Mouse (Mus musculus) cerebellum, postnatal 14 days (tissue): Measurements from ENCODE around the gene Arfgef2.

ENCODE experiments used
- DNase-seq, 2 experiments: peaks; one replicate each; pipeline ENCODE4 v3.0.0; 2021; ENCODE audit warnings: mixed read lengths in 2 of 2

The Arfgef2 gene

GRCm38 (mm10) chr2:166862505-166862904 is 57.1 kb downstream of the Arfgef2 start:
- no peak for DNase-seq

- no peak for DNase-seq
Measured at GRCm38 (mm10) chr2:166865476-166865875, 60.1 kb downstream of the Arfgef2 start.

DNA sequence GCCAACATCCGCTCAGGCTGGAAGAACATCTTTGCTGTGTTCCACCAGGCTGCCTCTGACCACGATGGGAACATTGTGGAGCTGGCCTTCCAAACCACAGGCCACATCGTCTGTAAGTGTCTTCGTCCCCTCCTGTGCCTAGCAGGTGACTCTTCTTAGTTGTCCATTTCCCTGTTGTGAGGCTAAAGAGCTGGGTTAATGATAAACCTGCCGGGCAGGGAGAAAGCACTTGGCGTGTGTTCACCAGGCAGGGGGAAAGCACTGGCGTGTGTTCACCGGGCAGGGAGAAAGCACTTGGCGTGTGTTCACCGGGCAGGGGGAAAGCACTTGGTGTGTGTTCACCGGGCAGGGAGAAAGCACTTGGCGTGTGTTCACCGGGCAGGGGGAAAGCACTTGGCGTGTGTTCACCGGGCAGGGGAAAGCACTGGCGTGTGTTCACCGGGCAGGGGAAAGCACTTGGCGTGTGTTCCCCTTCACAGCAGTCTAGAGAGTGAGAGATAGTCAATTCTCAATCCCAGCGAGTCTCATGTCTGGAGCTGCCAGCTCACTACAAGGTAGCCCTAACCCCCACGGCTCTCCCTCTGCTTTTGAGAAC is 65.0 kb downstream of the Arfgef2 start:
- peak; percentile 51 to 73 for DNase-seq

DNA sequence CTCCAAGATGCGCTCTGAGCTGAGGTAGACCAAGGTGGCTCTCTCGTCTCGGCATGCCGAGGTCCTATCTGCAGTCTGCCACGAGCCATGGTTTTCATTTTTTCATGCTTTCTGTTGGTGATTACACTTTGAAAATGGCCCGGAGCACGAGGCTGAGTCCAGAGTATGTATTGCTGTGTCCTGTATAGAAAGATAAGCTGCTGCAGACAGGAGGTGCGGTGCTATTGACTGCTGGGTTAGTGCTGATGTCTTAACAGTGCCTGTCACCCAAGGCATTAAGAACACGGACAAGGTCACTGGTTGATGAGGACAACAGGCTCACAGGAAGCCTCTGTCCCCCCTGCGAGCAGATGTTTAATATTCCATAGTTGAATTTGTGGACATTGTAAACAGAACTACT is 65.5 kb downstream of the Arfgef2 start:
- no peak for DNase-seq

DNA sequence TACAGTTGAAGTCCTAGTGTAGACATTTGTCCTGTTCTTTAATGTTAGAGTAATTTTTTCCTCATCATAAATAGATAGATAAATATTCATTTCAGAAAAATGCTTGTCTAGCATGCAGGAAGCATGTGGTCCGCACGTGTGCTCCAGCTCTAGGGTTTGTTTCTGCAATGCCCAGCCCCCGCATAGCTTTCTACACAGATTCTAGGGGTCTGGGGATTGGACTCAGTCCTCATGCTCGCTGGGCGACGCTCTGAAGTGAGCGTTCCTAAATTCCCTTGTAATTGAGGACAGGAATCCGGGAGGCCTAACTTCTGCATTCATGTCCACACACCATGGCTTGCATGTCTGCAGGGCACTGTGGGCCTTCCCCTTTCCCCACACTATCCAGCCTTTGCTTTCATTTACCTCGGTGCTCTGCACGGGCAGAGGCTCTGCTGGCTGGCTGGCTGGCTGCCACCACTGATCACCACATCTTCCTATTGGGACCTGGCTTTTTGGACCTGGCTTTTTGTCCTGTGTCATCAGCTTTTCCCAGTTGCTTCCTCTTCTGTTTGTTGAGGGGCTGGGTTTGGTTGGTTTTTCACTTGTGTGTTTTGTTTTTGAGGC is 69.4 kb downstream of the Arfgef2 start:
- peak; percentile 29 to 54 for DNase-seq

GRCm38 (mm10) chr2:166875561-166875960 is 70.2 kb downstream of the Arfgef2 start:
- peak; percentile 57 to 62 for DNase-seq

DNA sequence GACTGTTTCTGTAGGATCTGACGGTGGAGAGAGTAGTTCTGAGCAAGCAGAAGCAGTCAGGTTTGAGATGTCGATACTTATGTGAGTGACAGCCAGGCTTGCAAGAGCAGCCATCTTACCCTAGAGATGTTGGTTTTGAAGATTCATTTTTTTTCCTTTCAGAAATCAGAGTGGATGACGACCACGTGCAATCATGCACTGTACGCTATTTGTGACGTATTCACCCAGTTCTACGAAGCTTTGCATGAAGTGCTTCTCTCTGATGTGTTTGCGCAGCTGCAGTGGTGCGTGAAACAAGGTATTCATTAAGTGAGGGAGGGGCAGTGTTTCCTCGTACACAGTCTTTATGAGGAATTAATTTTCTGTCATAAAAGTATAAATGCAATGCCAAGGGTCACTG is 70.9 kb downstream of the Arfgef2 start:
- no peak for DNase-seq

DNA sequence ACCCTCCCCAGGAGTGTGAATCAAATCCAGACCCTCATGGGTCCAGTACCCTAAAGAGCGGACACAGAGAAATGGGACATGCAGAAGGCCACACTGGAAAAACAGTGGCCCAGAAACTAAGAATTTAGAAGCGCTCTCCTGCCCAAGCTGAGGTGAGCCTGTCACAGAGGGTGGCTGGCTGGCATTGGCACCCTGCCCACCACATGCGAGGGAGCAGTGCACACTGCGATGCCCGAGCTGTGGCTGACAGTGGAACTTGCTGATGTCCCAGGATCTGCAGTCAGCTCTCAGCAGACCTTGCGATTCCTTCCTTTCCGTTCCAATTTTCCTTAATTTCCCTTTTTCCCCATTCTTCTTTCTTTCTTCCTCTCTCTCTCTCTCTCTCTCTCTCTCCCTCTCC is 79.7 kb downstream of the Arfgef2 start:
- DNase-seq, result peak; percentile 61 to 72

GRCm38 (mm10) chr2:166885619-166886018 is 80.2 kb downstream of the Arfgef2 start:
- DNase-seq, result no peak

DNA sequence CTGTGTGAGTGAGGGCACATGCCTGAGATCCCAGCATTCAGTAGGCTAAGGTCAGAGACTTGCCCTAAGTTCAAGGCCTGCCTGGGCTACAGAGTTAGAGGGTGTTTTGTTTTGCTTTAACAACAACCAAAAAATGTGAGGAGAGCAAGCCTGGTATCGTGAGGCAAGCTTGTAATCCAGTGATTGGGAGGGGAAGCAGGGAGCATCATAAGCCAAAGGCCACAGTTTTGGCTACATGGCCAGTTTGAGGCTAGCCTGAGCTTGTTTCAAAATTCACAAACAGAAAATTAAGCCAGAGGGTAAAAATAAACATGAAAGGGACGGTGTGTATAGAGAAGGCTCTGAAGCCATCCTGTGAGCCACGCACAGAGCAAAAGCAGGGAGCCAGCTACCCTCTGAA is 80.8 kb downstream of the Arfgef2 start:
- DNase-seq, result no peak

- DNase-seq, result no peak
Measured at GRCm38 (mm10) chr2:166887816-166888215, 82.4 kb downstream of the Arfgef2 start.

GRCm38 (mm10) chr2:166891366-166891880 is 86.0 kb downstream of the Arfgef2 start:
- DNase-seq, result no peak

DNA sequence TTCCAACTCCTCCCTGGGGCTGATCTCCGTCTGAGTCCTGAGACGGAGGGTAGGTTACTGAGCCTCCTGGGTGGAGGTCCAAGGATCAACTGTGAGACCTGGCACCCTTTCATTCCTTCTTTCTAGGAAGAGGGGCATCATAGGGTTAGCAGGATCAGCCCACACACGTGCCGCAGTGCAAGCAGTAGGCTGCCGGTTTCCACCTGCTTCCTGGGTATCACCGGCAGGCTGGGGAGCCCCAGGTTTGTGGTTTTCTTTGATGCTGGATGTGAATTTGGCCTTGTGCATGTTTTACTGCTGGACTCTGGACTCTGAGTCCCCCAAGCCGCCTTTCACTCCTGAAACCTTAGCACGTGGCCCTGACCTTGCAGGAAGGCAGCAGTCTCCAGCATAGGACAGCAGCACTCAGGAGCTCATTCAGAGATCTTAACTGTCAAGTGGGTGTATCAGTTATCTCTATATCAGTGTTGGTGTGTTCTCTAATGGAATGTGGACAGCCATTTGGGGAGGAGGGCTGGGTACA is 86.8 kb downstream of the Arfgef2 start:
- DNase-seq, result no peak

GRCm38 (mm10) chr2:166893036-166893435 is 87.6 kb downstream of the Arfgef2 start:
- no peak for DNase-seq

DNA sequence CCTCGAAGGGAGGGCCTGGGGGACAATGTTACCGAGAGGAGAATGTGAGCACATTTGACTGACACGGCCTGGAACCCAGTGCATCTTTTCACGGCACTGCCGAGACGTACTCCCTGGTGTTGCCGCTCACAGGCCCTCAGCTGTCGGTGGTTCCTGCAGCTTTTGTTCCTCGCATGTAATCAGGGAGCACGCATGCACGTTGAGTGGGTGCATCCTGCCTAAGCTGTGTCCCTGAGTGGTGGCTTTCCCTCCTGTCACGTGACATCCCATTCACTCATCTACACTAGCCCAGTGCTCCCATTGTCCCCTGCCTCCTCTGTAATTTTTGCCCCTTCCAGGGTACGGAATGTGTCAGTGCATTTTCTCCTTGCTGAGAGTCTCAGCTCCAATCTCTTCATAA is 91.0 kb downstream of the Arfgef2 start:
- DNase-seq, result no peak

DNA sequence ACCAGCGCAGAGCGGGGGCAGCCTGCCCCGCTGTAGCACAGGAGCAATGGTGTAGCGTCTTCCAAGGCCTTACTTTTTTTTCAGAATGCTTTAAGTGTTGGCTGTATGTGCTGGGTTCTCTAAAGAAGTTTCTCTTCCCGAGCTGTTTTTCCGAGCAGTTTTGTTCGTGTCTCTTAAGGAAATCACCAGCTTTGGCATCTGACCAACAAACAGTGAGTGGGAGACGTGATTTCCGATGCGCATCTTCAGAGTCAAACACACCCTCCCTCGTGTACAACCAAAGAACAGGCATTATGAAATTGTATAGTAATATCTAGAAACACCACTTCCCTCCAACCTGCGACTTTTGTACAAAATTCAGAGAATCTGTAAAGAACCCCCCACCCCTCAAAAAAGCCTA is 91.6 kb downstream of the Arfgef2 start:
- no peak for DNase-seq

- no peak for DNase-seq
Measured at GRCm38 (mm10) chr2:166899161-166899560, 93.8 kb downstream of the Arfgef2 start.

GRCm38 (mm10) chr2:166899746-166900145 is 94.4 kb downstream of the Arfgef2 start:
- no peak for DNase-seq

- no peak for DNase-seq
Measured at GRCm38 (mm10) chr2:166900792-166901505, 95.6 kb downstream of the Arfgef2 start.

DNA sequence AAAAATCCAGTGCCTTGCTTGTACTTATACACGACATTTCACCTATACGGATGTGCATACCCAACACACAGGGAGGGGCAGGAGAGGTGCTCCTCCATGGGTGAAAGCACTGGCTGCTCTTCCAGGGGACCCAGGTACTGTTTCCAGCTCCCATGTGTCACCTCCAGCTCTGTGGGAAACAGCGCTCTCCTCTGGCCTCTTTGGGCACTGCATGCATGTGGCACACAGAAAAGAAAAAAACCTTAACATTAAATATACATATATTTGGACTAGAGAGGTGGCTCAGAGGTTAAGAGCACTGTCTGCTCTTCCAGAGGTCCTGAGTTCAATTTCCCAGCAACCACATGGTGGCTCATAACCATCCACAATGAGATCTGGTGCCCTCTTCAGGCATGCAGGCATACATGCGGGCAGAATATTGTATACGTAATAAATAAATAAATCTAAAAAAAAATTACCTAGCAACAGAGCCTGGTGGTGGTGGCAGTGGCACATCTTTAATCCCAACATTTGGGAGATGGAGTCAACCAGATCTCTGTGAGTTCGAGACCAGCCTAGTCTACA is 98.4 kb downstream of the Arfgef2 start:
- peak in 1 of 2 experiments; percentile 34 for DNase-seq

DNA sequence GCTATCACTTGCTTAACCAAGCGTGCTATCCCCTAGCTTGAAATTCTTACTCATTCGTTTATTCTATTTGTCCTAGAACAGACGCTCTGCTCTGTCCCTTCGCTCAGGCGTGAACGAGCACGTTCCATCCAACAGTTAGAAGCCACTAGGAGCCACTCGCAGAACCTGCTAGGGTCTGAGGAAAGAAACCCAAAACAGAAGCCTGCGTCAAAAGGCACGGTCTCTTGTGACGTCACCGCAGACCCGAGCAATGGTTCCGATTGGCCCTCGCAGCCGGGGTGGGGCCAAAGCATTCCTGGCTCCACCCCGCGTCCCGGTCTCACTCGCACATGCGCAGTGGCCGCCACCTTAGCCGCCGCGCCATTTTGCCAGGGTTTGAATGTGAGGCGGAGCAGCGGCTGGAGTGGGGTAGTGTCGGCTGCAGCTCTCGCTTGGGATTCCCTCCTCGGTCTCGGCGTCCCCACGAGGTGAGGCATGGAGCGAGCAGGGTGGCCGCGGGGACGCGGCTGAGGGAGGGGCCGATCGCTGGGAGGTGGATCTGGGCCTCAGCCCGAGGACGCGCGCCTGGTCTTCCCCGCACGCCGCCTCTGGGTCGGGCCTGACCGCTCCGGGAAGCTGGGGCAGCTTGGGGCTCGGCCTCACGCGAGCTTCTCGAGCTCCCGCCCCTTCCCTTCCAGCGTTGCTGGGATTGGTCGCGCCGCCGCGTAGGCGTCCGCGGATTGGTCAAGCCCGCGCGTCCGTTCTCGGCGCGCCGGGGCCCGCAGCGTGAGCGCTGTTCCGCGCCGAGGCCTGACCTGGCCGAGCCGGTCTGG is 100.5 kb downstream of the Arfgef2 start, which contains the start of gene Cse1l:
TSS of gene Cse1l (plus strand) at position 330 of the 812 bp plus-strand sequence.
- peak; percentile 99 for DNase-seq

- peak; percentile 23 to 26 for DNase-seq
Measured at GRCm38 (mm10) chr2:166906523-166907182, 101.3 kb downstream of the Arfgef2 start.
